Mouse (Mus musculus): Measurements from ENCODE around the gene Rab40c.

Rab40c gene

GRCm38 (mm10) chr17:25919144-25919785 lies at the start of gene Rab40c:
TSS of gene Rab40c (minus strand) at chr17:25919727.
- DNase-seq (ENCODE audit: low spot score in 2 of 2), result peak in 1 of 2 experiments; percentile 37

- no peak for DNase-seq (ENCODE audit: low spot score in 2 of 2)
These were observed 48.6 kb upstream of the Rab40c start for GRCm38 (mm10) chr17:25968176-25968575.

- DNase-seq (ENCODE audit: low spot score in 2 of 2), result no peak
These were observed 48.1 kb upstream of the Rab40c start for GRCm38 (mm10) chr17:25967652-25968051.

GRCm38 (mm10) chr17:25964271-25964670 lies 44.7 kb upstream of the Rab40c start:
- no peak for DNase-seq (ENCODE audit: low spot score in 2 of 2)

GRCm38 (mm10) chr17:25962413-25962905 lies 42.9 kb upstream of the Rab40c start:
- no peak for DNase-seq (ENCODE audit: low spot score in 2 of 2)

- DNase-seq (ENCODE audit: low spot score in 2 of 2), result no peak
These were observed 42.0 kb upstream of the Rab40c start for GRCm38 (mm10) chr17:25961566-25961965.

GRCm38 (mm10) chr17:25959630-25960467 lies 40.3 kb upstream of the Rab40c start:
- DNase-seq (ENCODE audit: low spot score in 2 of 2), result no peak

GRCm38 (mm10) chr17:25958771-25959494 lies 39.4 kb upstream of the Rab40c start:
- no peak for DNase-seq (ENCODE audit: low spot score in 2 of 2)

- DNase-seq (ENCODE audit: low spot score in 2 of 2), result no peak
These were observed 38.1 kb upstream of the Rab40c start for GRCm38 (mm10) chr17:25957586-25958051.

- DNase-seq (ENCODE audit: low spot score in 2 of 2), result no peak
These were observed 37.1 kb upstream of the Rab40c start for GRCm38 (mm10) chr17:25956631-25957030.

- DNase-seq (ENCODE audit: low spot score in 2 of 2), result no peak
These were observed 36.7 kb upstream of the Rab40c start for GRCm38 (mm10) chr17:25956201-25956600.

- no peak for DNase-seq (ENCODE audit: low spot score in 2 of 2)
These were observed 36.2 kb upstream of the Rab40c start for GRCm38 (mm10) chr17:25955736-25956135.

GRCm38 (mm10) chr17:25954671-25955070 lies 35.1 kb upstream of the Rab40c start:
- DNase-seq (ENCODE audit: low spot score in 2 of 2), result no peak

- no peak for DNase-seq (ENCODE audit: low spot score in 2 of 2)
These were observed 33.6 kb upstream of the Rab40c start for GRCm38 (mm10) chr17:25953161-25953560.

GRCm38 (mm10) chr17:25951803-25952623 lies 32.5 kb upstream of the Rab40c start, which contains the start of gene A930017K11Rik:
TSS of gene A930017K11Rik (minus strand) at chr17:25952565.
- DNase-seq (ENCODE audit: low spot score in 2 of 2), result no peak

- no peak for DNase-seq (ENCODE audit: low spot score in 2 of 2)
These were observed 31.8 kb upstream of the Rab40c start for GRCm38 (mm10) chr17:25951225-25951802.

- no peak for DNase-seq (ENCODE audit: low spot score in 2 of 2)
These were observed 31.2 kb upstream of the Rab40c start for GRCm38 (mm10) chr17:25950706-25951105.

- DNase-seq (ENCODE audit: low spot score in 2 of 2), result no peak
These were observed 30.5 kb upstream of the Rab40c start for GRCm38 (mm10) chr17:25949981-25950380.

- no peak for DNase-seq (ENCODE audit: low spot score in 2 of 2)
These were observed 28.5 kb upstream of the Rab40c start for GRCm38 (mm10) chr17:25948051-25948450.

GRCm38 (mm10) chr17:25947576-25947975 lies 28.0 kb upstream of the Rab40c start:
- DNase-seq (ENCODE audit: low spot score in 2 of 2), result no peak

GRCm38 (mm10) chr17:25946891-25947290 lies 27.4 kb upstream of the Rab40c start:
- no peak for DNase-seq (ENCODE audit: low spot score in 2 of 2)

All from frontal cortex, postnatal 10 days (tissue).